Mouse (Mus musculus): ENCODE measurements around the gene Trappc10.

DNA sequence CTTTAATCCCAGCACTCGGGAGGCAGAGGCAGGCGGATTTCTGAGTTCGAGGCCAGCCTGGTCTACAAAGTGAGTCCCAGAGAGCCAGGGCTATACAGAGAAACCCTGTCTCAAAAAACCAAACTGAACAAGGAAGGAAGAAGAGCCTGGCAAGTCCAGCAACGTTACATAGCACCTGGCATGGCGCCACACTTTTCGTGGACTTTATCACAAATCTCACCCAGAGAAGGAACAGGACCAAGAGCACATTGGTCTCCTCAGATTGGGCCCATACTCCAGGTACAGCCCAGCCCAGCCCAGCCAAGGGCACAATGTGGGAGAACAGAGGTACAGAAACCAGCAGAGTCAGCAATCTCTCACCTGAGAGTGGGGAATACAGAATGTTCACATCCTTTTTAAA is 10.7 kb downstream of the Trappc10 start:
- TF ChIP-seq POLR2A (IDR thresholded peaks at IDR 0.05; ENCODE audit: extremely low read depth, insufficient read depth, low read length) (no peak), CTCF (IDR thresholded peaks at IDR 0.05; ENCODE audit: extremely low read depth, insufficient read depth, low read length) (no peak)

All from cortical plate, adult 2 months (tissue).